Mouse (Mus musculus): ENCODE results near the gene Gprc6a. TPM values are rescaled to one million over a fixed set of nuclear protein-coding genes. Genes with fewer than 3 reads are reported as not detected.

The Gprc6a gene
- not detected for total RNA-seq (2021)

- DNase-seq: no peak
These were observed at the start of gene Gprc6a for GRCm38 (mm10) chr10:51631411-51632136. Gprc6a (minus strand) TSS chr10:51631461.

- DNase-seq: no peak
These were observed 47.0 kb upstream of the Gprc6a start for GRCm38 (mm10) chr10:51678251-51678639.

- no peak for DNase-seq
These were observed 46.4 kb upstream of the Gprc6a start, which contains the start of gene Rfx6 for GRCm38 (mm10) chr10:51677548-51678250. Rfx6 (plus strand) TSS chr10:51677756.

GRCm38 (mm10) chr10:51672082-51672779 lies 41.0 kb upstream of the Gprc6a start:
- DNase-seq: no peak

- DNase-seq: no peak
These were observed 40.3 kb upstream of the Gprc6a start for GRCm38 (mm10) chr10:51671583-51671982.

- no peak for DNase-seq
These were observed 38.1 kb upstream of the Gprc6a start for GRCm38 (mm10) chr10:51669334-51669733.

GRCm38 (mm10) chr10:51657324-51657723 lies 26.1 kb upstream of the Gprc6a start:
- no peak for DNase-seq

- no peak for DNase-seq
These were observed 18.4 kb upstream of the Gprc6a start for GRCm38 (mm10) chr10:51649506-51650221.

GRCm38 (mm10) chr10:51621193-51621592 lies 10.1 kb downstream of the Gprc6a start:
- no peak for DNase-seq

- no peak for DNase-seq
These were observed 11.1 kb downstream of the Gprc6a start for GRCm38 (mm10) chr10:51620126-51620525.

- DNase-seq: no peak
These were observed 12.7 kb downstream of the Gprc6a start for GRCm38 (mm10) chr10:51618538-51618937.

- DNase-seq: no peak
These were observed 16.3 kb downstream of the Gprc6a start for GRCm38 (mm10) chr10:51614826-51615590.

- no peak for DNase-seq
These were observed 17.8 kb downstream of the Gprc6a start for GRCm38 (mm10) chr10:51613421-51613820.

- DNase-seq: no peak
These were observed 19.1 kb downstream of the Gprc6a start for GRCm38 (mm10) chr10:51611969-51612682.

GRCm38 (mm10) chr10:51609741-51610425 lies 21.4 kb downstream of the Gprc6a start:
- DNase-seq: no peak

GRCm38 (mm10) chr10:51596928-51597635 lies 34.2 kb downstream of the Gprc6a start:
- DNase-seq: no peak

GRCm38 (mm10) chr10:51595001-51595931 lies 36.0 kb downstream of the Gprc6a start:
- no peak for DNase-seq

- no peak for DNase-seq
These were observed 39.7 kb downstream of the Gprc6a start for GRCm38 (mm10) chr10:51591574-51591973.

- DNase-seq: no peak
These were observed 41.1 kb downstream of the Gprc6a start, which contains the start of gene Fam162b for GRCm38 (mm10) chr10:51590139-51590574. Fam162b (minus strand) TSS chr10:51590517.

Measured in heart, postnatal 4 days (tissue).